In the genomic region with DNA sequence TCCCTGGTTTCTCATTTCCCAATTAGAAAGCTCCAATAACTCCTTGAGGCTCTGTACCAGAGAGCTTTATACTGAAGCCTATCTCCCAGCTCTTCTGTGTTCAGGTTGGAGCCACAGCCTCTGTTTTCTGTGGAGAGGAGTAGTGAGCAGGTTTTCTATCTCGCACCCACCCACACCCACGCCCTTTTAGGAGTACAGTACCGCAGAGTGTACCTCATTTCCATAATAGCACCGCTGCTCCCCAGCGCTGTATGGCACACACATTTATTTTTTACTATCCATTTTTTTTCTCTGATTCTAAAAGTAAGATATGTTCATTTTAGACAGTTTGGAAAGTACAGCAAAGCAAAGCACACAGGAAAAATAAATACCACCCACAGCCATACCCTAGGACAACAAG, we compare ENCODE assay signal across 19 mouse cellular contexts.
A peak's percentile ranks its signal among the peaks of the same experiment; 100 is the strongest.
DNase-seq lines count a peak whose midpoint lies in the region; ATAC-seq lines count a peak whose summit lies in the region.
"Had no signal": no experiment of that assay in that cellular context is flagged by ENCODE, and none has a peak within 500 bp of the region (broad histone marks: within the 10 kb centered on the region; RNA-seq: fewer than 3 reads in every experiment).

No protein-coding gene starts in this region.

- 87% methylated on average over 5 of the region's 5 CpGs for WGBS in kidney, embryonic 16.5 days

- peak; percentile 79 to 82 for DNase-seq in frontal cortex, adult 2 months (ENCODE audit: extremely low spot score in 1 of 2, low spot score in 1 of 2)
- no peak for DNase-seq in frontal cortex, postnatal 25 days (ENCODE audit: low spot score in 2 of 2)
- peak; percentile 87 for DNase-seq in right cerebral cortex, adult 18-20 months
- DNase-seq in right cerebral cortex, postnatal 14 days: no peak
- DNase-seq in left cerebral cortex, postnatal 36 days (ENCODE audit: low spot score in 2 of 2): peak; percentile 63 to 74
- DNase-seq in cerebellum, adult 8-10 months: no peak
- DNase-seq: adrenal gland, postnatal 14 days; cerebellum, adult 9-11 months; heart, postnatal 4 days; kidney, adult 2 months; kidney, postnatal 14 days; lung, postnatal 4 days; thymus, adult 2 months; thymus, postnatal 4 days had no signal

- no peaks in the 10 kb centered on the region for H3K4me1 ChIP-seq in kidney, embryonic 16.5 days (ENCODE audit: insufficient read depth, low read length)
- H3K4me1 ChIP-seq: heart, embryonic 10.5 days had no signal

- no peaks in the 10 kb centered on the region for H3K9me3 ChIP-seq in kidney, embryonic 16.5 days (ENCODE audit: low read length)
- H3K9me3 ChIP-seq: embryonic facial prominence, embryonic 10.5 days; heart, embryonic 10.5 days; hindbrain, embryonic 15.5 days had no signal

- no peak overlapping the region for H3K4me2 ChIP-seq in kidney, embryonic 16.5 days (replicated peaks; ENCODE audit: low read depth, low read length)
- H3K4me2 ChIP-seq: hindbrain, embryonic 15.5 days had no signal

- H3K36me3 ChIP-seq in kidney, embryonic 16.5 days (ENCODE audit: insufficient read depth, low read length): no peaks in the 10 kb centered on the region
- H3K36me3 ChIP-seq: embryonic facial prominence, embryonic 10.5 days; heart, embryonic 10.5 days; hindbrain, embryonic 15.5 days had no signal

- no peak for ATAC-seq in kidney, embryonic 16.5 days (ENCODE audit: low FRiP score, low TSS enrichment)
- ATAC-seq: forebrain, embryonic 16.5 days had no signal

- no peak overlapping the region for H3K27ac ChIP-seq in kidney, embryonic 16.5 days (ENCODE audit: low read length)
- H3K27ac ChIP-seq: embryonic facial prominence, embryonic 10.5 days; heart, embryonic 10.5 days; hindbrain, embryonic 15.5 days had no signal

- H3K9ac ChIP-seq in kidney, embryonic 16.5 days (replicated peaks; ENCODE audit: low read length): no peak overlapping the region
- H3K9ac ChIP-seq: hindbrain, embryonic 15.5 days had no signal

- no peak overlapping the region for H3K4me3 ChIP-seq in kidney, embryonic 16.5 days (ENCODE audit: low read length)
- H3K4me3 ChIP-seq: embryonic facial prominence, embryonic 10.5 days; heart, embryonic 10.5 days; hindbrain, embryonic 15.5 days had no signal

- intact Hi-C loops in left cerebral cortex, postnatal 36 days (cut with DNase I): loop anchor here (10.0 kb wide), 1 partner anchor 75 kb away; no protein-coding TSS in a partner anchor

- H3K27me3 ChIP-seq in kidney, embryonic 16.5 days (ENCODE audit: insufficient read depth, low read length): no peaks in the 10 kb centered on the region
- H3K27me3 ChIP-seq: hindbrain, embryonic 15.5 days had no signal

Comparison
In these comparisons a context has a peak if more than half of its experiments do, and no peak if none do; other contexts are left out.
1. DNase-seq: peak in frontal cortex, adult 2 months (2 of 2), right cerebral cortex, adult 18-20 months (single experiment) and left cerebral cortex, postnatal 36 days (2 of 2); none in frontal cortex, postnatal 25 days (0 of 2), right cerebral cortex, postnatal 14 days (single experiment) and cerebellum, adult 8-10 months (single experiment).